Mouse (Mus musculus) CD4-positive, CD25-positive, alpha-beta regulatory T cell, adult 4 months (primary cell): ENCODE results near the gene Ttf1. TPM values are rescaled to one million over a fixed set of nuclear protein-coding genes. Genes with fewer than 3 reads are reported as not detected.
A peak's percentile ranks its signal among the peaks of the same experiment; 100 is the strongest.

ENCODE experiments used
- ATAC-seq: one replicate; pipeline ENCODE4 v1.8.0; 2017
- polyA plus RNA-seq, 2 experiments: library from polyadenylated mRNA; unstranded; fragments of 100-300 nt; shearing (Covaris generic); gene quantifications; one replicate each; pipeline ENCODE4 v1.2.1; 2017

Gene Ttf1
- polyA plus RNA-seq, 2 experiments from 2014 or later: 20.7 to 24.1 TPM

GRCm38 (mm10) chr2:29130118-29130899, 70.2 kb downstream of the Ttf1 start:
- peak; percentile 45 for ATAC-seq

DNA sequence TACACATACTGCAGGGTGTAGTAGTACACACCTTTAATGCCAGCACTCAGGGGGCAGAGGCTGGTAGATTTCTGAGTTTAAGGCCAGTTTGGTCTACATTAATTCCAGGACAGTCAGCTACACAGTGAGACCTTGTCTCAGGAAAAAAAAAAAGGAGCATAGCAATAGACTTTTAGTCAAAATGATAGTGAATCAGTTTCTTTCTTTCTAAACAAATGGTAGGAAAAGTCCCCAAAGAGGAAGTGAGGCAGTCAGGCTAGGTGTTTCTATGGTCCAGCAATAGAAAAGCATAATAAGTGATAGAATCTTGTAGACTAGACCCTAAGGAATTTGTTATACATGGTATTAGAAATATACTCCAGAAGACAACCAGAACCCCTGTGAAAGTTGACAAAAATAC, 75.1 kb downstream of the Ttf1 start:
- no peak for ATAC-seq

Other genes starting within 250 kb of the Ttf1 start
- gene Gtf3c4, start 219.9 kb upstream of the Ttf1 start, polyA plus RNA-seq: 1 to 10 TPM; 3.2 to 3.3 TPM
- gene Ddx31, start 219.9 kb upstream of the Ttf1 start, polyA plus RNA-seq: 10 to 100 TPM; 15.3 to 15.9 TPM
- not detected for gene Barhl1, start 143.6 kb upstream of the Ttf1 start, polyA plus RNA-seq
- under 1 TPM; 0.46 to 0.47 TPM for gene Cfap77, start 5.2 kb upstream of the Ttf1 start, polyA plus RNA-seq
- gene Setx, start 63.9 kb downstream of the Ttf1 start, polyA plus RNA-seq: 10 to 100 TPM; 27.6 to 40.7 TPM
- 1 to 10 TPM; 2.4 to 3.1 TPM for gene Ntng2, start 192.7 kb downstream of the Ttf1 start, polyA plus RNA-seq